Mouse (Mus musculus) G1E (cell line): ENCODE data around the gene Plaur.

Experiments used
- CTCF ChIP-seq: IDR thresholded peaks from 2 replicates; pipeline ENCODE4 v1.5.1; 2012; ENCODE audit warnings: low read depth, low read length, inconsistent platforms, mixed read lengths
- GATA1 ChIP-seq: IDR thresholded peaks from 2 replicates; pipeline ENCODE4 v1.6.1; 2012; ENCODE audit warnings: borderline replicate concordance, low read length, inconsistent platforms, mixed read lengths
- GATA2 ChIP-seq: IDR thresholded peaks from 2 replicates; pipeline ENCODE4 v1.6.1; 2012; ENCODE audit warnings: low read depth, low read length, inconsistent platforms, borderline replicate concordance
- POLR2AphosphoS5 ChIP-seq: IDR thresholded peaks from 2 replicates; pipeline ENCODE4 v1.6.1; 2012; ENCODE audit warnings: low read depth, low read length, inconsistent platforms; ENCODE audit not compliant: insufficient replicate concordance

DNA sequence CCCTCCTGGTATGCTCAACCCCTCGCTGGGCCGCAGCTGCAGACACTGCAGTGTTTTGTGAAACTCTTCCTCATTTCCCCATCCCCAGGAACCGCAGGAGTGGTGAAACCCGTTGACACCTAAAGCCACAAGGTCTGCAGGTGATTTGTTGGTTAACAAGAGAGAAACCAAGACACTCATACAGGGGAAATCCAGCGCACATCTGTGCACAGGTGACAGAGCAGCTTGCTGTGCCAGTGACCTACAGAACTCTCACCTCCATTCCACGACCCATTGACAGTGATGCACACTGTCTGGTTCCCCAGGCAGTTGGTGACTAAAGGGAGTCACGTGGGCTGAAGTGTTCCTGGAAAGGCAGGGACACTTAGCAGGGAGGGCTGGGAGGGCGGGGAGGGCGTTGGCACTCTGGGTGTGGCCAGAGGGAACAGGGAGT lies 11.7 kb upstream of the Plaur start:
- TF ChIP-seq CTCF, result no peak
- no peak for TF ChIP-seq GATA1
- TF ChIP-seq GATA2, result no peak
- no peak for TF ChIP-seq POLR2AphosphoS5
